Mouse (Mus musculus) lung, postnatal 0 days (tissue): ENCODE measurements at regions not wholly inside any gene's neighbourhood (a gene's known extent, or its start where the extent isn't known, plus 50 kb on each side); places are given as distances from the start of the nearest gene placed in this dataset.
A peak's percentile ranks its signal among the peaks of the same experiment; 100 is the strongest.

Experiments used
- CTCF ChIP-seq: IDR thresholded peaks from 2 replicates; pipeline ENCODE4 v1.5.1; 2016; ENCODE audit warnings: antibody characterized with exemption, mild to moderate bottlenecking
- EP300 ChIP-seq: IDR thresholded peaks from 2 replicates; pipeline ENCODE4 v1.6.1; 2016; ENCODE audit warnings: antibody characterized with exemption, mild to moderate bottlenecking, control low read depth

GRCm38 (mm10) chr13:25727504-25728095, 457.3 kb upstream of the Nrsn1 start:
- peak; percentile 47 for TF ChIP-seq CTCF
- TF ChIP-seq EP300: no peak
